Mouse (Mus musculus): Measurements from ENCODE around the gene Lpin2. TPM values are rescaled to one million over a fixed set of nuclear protein-coding genes. Genes with fewer than 3 reads are reported as not detected.

Lpin2 gene
- total RNA-seq, 2 experiments from 2014 or later = 3.0 to 6.3 TPM

DNA sequence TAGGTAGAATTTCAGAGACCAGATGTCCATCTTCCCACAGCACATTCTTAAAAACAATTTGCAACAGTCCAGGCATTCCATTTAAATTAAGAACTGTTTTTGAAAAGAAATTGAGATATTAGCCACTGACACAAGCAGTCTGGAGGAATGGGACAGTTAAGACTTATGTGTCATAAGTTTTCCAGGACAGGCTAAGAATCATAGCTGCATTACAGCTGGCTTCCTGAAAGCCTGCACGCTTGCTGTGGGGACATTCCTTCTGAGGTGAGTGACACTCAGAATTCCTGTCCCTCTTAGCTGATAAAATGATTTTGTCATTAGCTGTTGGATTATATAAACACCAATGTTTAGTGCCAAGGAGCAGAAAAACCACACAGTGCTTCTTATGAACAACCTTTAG, 12.7 kb upstream of the Lpin2 start:
- no peak for DNase-seq (ENCODE audit: low spot score)

DNA sequence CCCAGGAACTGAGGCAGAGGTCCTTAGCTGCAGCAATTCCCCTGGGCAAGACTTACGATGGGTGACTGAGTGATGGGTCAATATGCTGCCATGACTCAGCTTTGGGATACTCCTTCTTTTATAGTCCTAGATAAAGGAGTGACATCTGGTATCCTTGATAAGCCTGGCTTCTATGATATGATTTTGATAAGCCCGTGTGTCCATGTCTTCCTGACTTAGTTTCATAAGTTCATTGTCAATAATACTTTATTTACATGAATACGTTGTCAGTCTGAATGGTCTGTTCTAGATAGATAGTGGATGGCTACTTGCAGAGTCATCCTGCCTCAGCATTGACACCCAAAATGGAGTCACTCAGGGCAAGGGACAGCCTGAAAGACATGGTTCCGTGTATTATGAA, 11.2 kb upstream of the Lpin2 start:
- DNase-seq (ENCODE audit: low spot score) = no peak

DNA sequence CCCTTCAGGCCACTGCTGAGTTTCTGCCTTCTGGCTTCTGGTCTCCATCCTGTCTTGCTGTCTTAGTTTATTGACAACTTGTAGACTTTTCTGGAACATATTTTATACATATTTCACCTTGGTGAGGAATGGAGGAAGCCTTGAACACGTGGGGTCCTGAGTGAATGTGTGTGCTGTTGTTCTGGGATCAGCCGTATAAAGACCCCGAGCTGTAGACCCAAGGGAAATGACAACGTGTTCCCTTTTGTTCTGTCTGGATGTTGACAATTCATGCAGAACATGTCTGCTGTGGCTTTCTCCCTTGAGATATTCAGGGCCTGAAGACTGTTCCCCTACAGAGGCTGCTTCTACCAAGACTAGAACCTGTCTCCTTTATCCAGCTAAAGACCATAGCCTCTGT, 5.0 kb upstream of the Lpin2 start:
- no peak for DNase-seq (ENCODE audit: low spot score)

DNA sequence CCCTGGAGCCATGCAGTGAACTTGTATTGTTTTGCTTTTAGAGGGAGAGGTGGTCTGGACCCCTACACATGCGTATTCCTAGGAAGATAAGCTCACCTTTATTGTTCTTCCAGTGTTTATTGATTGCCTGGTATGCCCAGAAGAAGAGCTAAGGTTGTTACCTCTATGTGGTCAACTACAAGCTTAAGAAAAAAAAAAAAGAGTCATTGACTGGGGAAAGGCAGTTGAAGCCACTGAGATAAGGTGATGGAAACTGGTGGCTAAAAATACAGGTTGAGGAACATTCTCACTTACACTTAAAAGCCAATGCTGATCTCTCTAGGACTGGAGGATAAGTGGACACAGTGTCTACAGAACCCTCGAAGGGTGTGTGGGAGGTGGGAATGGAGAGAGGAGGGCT, 4.4 kb upstream of the Lpin2 start:
- DNase-seq (ENCODE audit: low spot score) = no peak

DNA sequence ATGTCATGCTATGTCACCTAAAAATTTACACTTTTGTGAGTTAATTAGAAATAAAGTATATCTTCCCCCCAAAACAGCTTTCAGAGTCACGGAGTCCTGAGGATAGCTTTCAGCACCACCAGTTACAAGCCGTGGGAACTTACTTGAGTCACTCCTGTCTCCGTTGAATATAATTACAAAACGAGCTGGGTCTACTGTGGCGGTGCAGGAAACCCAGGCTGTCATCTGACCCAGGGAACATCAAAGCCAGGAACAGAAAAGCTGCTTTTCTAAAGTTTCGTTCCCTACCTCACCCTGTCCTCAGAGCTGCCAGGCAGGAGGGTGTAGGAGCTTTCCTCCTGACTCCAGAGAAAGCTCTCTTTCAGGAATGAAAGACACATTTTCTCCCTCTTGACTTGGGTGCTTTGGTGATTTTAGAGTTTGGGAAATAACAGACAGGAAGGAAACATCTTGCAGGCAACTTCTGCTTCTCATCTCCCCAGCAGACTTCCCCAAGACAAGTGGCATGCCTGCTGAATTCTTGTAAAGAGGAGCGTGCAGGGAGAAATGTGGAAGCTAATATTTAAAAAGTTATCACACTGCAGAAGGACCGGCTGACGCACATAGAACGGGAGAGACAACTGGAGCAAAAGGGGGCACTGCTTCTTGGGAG, 3.7 kb upstream of the Lpin2 start:
- DNase-seq (ENCODE audit: low spot score) = no peak

DNA sequence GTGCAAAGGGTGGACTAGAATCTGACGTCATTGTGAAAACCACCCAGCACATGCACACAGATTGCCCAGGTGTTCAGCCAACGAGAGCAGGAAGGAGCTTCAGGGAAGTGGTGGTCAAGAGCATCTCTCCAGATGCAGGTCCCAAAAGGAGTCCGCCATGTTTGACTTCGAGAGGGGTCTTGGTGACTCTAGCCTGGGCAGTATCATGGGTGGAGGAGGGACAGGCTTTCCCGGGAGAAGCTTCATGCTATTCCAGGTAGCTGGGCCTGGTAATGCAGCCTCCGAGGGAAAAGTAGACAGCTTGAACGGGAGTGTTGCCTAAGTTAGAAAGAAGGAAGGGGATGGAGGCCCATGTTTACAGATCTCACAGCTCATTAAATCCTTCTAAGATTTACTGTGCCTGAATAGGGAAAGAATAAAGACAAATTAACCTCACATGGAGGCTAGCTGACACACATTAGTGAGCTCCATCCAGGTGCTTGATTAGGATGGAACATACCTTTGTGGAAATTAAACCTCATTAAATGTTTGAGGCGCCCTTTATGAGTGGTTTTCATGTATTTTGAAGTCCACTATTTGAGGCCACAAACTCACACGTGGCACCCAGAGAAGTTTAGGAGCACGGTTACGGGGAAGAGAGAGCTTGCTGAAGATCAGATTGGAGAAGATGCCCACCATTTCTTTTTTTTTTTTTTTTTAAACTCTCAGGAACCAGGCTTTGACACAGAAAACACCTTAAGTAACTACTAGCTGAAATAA, 2.6 kb upstream of the Lpin2 start:
- no peak for DNase-seq (ENCODE audit: low spot score)

DNA sequence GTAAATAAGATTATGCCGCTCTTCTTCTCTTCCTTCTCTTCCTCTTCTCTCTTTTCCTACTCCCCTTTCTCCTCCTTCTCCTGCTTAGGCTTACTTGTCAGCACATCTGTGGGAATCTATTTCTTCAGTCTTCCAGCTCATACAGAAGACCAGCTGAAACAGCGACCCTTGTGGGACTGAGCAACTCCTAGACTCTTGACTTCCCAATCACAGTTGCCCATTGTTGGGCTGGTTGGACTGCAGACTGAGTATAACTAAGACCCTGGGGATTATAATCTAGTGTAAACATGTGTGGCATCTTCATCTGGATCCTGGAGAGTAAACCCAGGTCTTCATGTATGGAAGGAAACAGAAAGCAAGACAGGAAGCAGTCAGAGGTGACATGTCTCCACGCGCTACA, 1.8 kb upstream of the Lpin2 start:
- no peak for DNase-seq (ENCODE audit: low spot score)

DNA sequence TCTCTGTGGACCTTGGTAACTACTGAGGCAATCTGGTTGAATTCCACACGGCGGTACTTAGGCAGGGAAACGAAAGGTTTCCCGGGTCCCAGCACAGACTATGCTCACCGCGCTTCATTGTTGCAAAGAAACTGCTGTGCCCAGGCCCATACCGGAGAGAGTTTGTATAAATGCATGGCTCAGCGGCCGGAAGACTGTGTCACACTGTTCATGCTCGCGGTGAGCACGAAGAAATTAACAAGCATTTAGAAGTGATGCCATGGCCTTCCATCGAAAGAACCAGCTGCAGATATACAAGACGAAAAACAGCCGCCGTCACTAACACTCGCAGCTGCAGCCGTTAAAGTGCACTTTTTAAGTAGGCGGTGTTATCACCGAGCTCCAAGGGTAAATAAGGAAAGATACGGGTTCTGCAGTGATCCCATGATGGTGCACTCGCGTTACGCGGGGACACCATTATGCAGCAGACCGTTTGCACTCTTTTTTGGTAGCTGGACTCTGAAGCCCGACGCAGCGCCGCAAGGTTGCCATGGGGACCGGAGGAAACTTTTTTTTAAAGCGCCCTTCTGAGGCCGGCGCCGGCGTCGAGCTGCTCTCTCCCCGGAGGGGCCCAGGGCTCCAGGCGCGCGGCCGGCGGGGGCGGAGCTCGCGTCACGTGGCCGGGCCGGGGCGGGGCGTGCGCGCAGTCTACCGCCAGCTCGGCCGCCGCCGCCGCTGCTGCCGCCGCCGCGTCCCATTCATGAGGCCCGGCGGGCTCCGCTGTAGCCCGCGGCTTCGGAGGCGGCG, 704 bp downstream of the Lpin2 start:
- peak; percentile 79 for DNase-seq (ENCODE audit: low spot score)

DNA sequence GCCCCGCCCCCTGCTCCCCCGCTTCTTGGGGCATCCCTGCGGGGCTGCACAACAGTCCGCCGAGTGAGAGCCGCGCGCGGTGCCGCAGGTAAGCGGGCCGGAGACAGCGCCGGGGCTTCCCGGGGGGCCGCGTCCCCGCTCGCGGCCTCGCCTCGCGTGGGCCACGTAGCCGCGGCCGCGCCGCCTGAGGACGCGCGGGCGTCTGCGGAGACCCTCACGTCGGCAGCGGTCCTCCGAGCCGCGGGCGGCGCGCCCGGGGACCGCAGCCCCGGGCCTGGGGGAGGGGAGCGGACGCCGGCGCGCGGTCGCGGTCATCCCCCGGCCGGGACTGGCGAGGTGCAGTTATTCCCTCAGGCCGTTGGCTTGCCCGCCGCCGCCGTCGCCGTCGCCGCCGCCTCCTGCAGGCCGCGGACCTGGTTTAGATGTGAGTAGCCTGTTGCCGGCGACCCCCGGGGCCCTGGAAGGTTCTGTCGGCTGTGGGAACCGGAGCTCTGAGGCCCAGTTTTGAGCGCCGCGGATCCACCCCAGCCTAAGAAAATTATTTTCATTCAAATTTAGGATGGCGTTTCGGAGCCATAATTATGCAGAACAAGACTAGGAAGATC, 1.4 kb downstream of the Lpin2 start:
- DNase-seq (ENCODE audit: low spot score) = no peak

DNA sequence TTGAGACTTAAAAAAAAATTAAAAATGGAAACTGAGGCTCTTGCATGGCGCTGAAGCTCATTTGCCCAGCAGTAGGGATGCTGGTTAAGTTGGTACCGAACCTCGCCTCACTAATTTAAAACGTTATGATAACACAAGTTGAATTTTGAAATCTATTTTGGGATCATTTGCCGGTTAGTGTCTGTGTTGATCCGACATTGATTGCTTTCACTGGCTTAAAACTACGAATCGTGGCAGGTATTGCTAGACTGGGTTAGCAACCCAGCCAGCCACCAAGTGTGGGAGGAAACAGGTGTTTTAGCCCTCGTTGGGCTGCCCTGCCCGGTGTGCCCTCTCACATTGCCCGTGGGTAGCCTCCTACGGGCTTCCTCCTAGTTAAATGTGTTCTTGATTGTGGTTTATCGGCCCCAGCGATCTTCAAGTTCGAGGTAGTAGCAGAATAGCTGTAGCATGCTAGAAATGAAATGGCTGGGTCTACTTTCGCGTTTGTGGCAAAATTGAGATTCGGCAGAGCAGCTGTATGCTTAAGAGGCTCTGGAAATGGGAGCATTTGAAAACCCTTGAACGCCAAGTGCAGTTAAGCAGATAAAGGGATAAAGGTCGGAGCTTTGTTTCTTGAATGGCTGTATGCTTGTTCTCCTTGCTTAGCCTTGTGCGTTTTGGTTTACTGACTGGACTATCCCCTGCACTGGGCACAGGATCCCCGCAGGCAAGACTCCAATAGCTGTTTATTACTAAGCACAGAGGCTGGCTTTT, 2.2 kb downstream of the Lpin2 start:
- no peak for DNase-seq (ENCODE audit: low spot score)

DNA sequence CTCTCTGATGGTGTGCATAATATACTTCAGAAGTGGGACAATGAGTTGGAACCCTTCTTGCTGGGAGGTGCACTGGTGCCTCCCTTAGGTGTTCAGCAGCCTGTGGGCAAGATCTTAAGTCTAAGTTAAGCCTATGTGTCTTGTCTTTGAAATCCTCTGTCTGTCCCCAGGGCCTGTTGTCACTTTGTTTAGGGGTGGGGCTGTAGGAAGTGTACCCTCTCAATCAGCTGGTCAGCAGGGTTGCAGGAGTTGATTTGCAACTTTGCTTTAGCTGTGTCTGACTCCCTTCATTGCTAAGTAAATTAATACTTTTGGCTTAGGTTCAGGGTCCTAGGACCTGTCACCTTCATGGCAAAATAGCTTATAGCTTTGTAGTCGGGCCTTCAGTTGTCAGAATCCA, 3.0 kb downstream of the Lpin2 start:
- no peak for DNase-seq (ENCODE audit: low spot score)

DNA sequence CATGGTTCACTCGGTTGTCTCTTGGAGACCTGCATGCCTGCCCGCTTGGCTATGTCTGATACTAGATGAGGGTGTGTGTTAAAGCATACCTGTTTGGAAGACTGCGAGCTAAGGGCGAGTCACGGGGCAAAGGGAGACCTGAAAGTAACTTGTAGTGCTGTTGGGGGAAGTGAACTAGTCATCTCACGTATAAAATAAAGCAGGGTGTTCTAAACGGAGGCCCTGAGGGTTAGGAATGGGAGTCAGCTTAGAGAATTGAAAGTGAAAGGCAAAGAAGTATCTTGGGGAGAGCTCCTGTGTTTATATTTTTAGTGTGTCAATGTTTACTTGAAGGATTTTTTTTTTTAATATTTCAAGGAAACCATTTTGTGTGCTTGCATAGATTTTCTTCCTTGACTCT, 8.2 kb downstream of the Lpin2 start:
- DNase-seq (ENCODE audit: low spot score) = no peak

DNA sequence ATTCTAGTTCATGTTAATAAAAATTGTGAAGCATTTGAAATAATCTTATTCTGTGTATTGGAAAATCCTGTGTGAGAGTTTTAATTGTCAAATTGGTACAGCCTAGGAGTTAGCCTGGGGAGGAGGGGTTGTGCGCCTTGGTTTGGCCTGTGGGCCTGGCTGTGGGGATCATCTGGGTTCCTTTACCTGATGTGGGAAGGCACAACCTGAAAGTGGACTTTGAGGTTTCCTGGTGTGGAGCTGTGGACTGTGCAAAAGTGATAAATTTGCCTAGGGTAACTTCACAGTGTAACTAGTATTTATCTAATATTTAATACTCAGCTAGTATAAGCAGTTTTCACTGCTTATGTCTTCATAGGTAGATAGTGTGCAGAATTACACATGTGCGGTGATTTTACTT, 8.7 kb downstream of the Lpin2 start:
- no peak for DNase-seq (ENCODE audit: low spot score)

DNA sequence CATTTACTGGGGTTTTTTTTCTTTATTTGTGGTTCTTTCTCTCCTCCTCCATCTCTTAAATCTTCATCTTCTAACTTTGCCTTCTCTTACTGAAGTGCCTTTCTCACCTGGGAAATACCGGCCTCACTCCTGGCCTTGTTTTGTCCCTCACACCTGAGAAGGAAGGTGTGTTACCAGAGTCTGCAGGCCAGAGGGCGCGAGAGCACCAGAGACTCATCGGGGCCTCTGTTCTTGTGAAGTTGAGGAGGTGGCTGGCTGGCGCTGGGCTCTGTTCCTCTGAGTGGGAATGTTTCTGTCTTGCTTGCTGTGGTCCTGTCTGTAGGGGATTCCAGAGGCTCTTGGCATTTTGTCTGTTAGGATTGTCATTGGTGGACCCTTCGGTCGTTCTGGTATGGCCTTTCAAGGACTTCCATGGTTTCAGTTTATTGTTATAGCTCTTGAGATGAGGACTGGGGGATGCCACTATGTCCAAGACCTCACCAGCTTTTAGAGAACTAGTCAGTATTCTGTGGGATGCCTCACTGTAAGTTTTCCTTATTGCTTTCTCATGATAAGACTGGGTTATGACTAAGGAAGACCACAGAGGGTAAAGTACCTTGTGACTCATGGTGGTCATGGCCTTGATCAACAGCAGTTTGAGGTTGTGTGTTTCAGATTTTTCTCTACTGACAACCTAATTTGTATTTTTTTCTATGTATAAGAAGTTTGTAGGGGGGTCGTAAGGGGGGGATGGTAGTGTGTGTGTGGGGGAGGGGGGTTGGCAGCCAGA, 9.5 kb downstream of the Lpin2 start:
- no peak for DNase-seq (ENCODE audit: low spot score)

DNA sequence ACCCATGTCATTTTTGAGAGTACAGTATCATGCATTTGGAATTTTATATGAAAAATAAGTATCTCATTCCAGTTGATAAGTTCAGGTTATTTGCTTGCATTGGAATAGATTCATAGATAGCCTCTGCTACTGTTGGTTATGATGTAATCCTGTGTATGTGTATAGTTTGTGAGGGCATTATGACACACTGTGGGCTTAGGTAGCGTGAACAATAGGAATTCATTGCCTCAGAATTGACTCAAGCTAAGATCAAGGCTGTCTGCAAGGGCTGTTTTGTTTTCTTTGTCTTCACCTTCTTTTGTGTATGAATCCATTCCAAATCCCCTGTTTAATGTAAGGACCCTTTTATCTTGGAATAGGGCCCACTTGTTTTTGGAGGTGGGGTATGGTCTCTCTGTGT, 10.7 kb downstream of the Lpin2 start:
- no peak for DNase-seq (ENCODE audit: low spot score)

DNA sequence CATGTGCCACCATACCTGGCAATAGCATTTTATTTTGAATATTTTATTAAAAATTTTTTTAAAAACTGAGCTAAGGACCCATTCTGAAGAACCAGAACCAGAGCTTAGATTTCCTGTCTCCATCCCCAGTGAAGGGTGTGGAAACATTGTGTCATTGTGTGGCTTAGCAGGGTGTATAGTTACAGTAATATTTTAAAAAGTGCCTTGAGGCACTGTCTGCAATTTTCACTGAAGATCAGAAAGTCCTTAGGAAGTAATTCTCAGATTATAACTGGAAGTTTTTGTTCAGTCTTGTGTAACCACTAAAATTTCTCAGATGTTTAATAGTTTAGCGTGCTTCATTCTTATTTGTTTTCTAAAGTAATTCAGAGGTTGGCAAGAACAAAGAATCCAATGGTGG, 11.1 kb downstream of the Lpin2 start:
- DNase-seq (ENCODE audit: low spot score) = no peak

DNA sequence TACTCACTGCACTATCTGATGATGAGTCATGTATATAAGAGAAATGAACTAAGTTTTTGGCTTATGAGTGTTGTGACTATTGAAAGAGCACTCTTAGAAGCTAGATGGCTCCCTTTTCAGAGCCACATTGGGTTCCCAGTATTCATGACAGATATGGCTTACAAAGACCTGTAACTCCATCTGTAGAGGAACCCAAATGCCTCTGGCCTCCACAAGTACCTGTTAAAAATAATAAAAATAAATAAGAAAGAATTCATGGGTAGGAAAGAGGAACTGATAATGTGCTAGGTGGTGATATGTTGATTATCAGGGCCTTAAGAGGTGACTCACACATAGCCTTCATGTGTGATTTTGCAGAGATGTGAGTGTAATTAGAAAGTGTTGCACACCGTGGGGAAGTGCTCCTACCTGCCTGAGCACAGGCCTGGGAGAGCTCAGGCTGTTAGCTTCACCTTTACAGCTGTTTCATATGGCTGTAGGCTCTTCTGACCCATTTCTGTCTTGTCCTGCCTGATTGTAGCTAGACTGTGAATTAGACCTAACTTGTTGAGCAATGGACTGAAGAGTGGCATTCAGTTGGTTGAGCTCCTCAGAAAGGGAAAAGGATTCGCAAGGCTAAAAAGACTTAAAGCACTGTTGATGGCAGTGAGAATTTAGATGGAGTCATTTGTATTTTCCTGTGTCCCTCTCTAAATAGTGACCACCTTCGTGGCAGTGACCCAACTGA, 12.7 kb downstream of the Lpin2 start:
- DNase-seq (ENCODE audit: low spot score) = no peak

DNA sequence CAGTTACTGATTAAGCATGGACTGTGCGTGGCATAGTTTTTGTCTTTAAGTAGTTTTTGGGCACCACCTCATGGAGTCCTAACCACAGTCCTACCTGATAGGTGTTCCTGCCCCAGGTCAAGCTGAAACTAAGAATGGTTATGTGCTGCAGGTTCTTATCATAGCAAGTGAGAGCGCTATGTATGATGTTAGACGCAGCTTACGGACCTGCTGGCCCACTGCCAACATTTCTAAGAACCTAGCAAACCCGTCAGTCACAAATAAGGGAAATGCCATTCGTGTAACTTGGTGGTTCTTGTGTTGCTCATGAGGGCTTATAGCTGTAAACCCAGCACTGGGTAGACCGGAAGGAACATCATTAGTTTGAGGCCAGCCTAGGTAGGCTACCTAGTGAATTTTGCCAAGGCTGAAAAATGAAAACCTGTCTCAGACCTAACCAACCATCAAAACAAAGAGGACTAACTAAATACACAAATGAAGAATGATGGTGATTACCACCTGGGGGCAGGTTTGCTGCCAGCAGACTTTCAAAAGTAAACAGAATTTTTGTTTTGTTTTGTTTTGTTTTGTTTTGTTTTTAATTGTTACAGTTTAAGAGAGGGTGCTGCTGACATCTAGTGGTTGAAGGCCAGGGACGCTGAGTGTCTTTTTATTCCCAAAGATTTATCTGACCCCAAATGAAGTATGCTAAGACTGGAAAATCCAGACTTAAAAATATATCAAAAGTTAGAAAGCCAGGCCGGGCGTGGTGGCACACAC, 13.5 kb downstream of the Lpin2 start:
- peak; percentile 34 for DNase-seq (ENCODE audit: low spot score)

DNA sequence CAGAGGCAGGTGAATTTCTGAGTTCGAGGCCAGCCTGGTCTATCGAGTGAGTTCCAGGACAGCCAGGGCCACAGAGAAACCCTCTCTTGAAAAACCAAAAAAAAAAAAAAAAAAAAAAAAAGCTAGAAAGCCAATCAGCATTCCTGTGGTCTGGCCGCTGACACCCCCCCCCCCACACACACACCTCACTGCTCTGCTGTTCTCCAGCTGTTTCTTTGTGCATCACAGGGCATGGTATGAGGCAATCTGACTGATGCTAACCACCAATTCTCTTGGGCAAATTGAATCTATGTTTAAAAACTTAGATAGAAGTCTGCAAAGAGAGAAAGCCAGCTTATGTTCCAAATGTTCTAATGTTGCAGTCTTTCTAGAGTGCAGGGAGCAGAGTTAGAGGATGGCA, 14.1 kb downstream of the Lpin2 start:
- DNase-seq (ENCODE audit: low spot score) = no peak

All from gastrocnemius, adult 18-20 months (tissue).